Mouse (Mus musculus) MEL (cell line): Measurements from ENCODE around the gene Iqschfp. TPM values are rescaled to one million over a fixed set of nuclear protein-coding genes. Genes with fewer than 3 reads are reported as not detected.

ENCODE experiments used
- DNase-seq: peaks from one replicate; pipeline ENCODE4 v3.0.0; 2011; ENCODE audit warnings: low read depth, low spot score
- H3K27ac ChIP-seq: 2 replicates; pipeline ENCODE4 v1.5.1; 2012; ENCODE audit warnings: low read depth, mild to moderate bottlenecking, control low read depth, low read length, moderate library complexity; ENCODE audit not compliant: control insufficient read depth
- H3K27me3 ChIP-seq, 2 experiments: fragments of 150-350 bp in 1 of 2; sonication (generic) in 1 of 2; 2 replicates each; pipeline ENCODE4 v1.6.1; 2012; ENCODE audit warnings: low read length in 2 of 2, mild to moderate bottlenecking in 2 of 2, improper control_type of control experiment in 1 of 2, moderate library complexity in 1 of 2; ENCODE audit not compliant: insufficient read depth in 2 of 2, control insufficient read depth in 1 of 2
- H3K36me3 ChIP-seq, 2 experiments: 2 replicates each; pipeline ENCODE4 v1.6.1; 2012 to 2014; ENCODE audit warnings: low read length in 2 of 2, improper control_type of control experiment in 1 of 2, inconsistent platforms in 1 of 2, mild to moderate bottlenecking in 1 of 2; ENCODE audit not compliant: insufficient read depth in 2 of 2, control insufficient read depth in 1 of 2
- H3K4me1 ChIP-seq, 2 experiments: fragments of 150-350 bp in 1 of 2; sonication (generic) in 1 of 2; 2 replicates each; pipeline ENCODE4 v1.6.1; 2012; ENCODE audit warnings: low read length in 2 of 2, improper control_type of control experiment in 1 of 2, mild to moderate bottlenecking in 1 of 2; ENCODE audit not compliant: insufficient read depth in 2 of 2, control insufficient read depth in 1 of 2
- H3K4me3 ChIP-seq, 2 experiments: fragments of 150-350 bp in 1 of 2; sonication (generic) in 1 of 2; 2 replicates each; pipeline ENCODE4 v1.5.1; 2012; ENCODE audit warnings: low read depth in 2 of 2, low read length in 2 of 2, mild to moderate bottlenecking in 2 of 2, moderate library complexity in 2 of 2, control low read depth in 1 of 2, improper control_type of control experiment in 1 of 2; ENCODE audit not compliant: control insufficient read depth in 1 of 2, insufficient read depth in 1 of 2
- H3K79me2 ChIP-seq: 2 replicates; pipeline ENCODE4 v1.6.1; 2012; ENCODE audit warnings: mild to moderate bottlenecking, low read length, moderate library complexity; ENCODE audit not compliant: control insufficient read depth, poor library complexity, insufficient read depth
- H3K9ac ChIP-seq: 2 replicates; pipeline ENCODE4 v1.6.1; 2012; ENCODE audit warnings: low read depth, mild to moderate bottlenecking, control low read depth, low read length, moderate library complexity; ENCODE audit not compliant: control insufficient read depth, poor library complexity, severe bottlenecking
- H3K9me3 ChIP-seq: fragments of 150-350 bp; sonication (generic); replicated peaks from 2 replicates; pipeline ENCODE4 v1.6.1; 2012; ENCODE audit warnings: mild to moderate bottlenecking, low read length, improper control_type of control experiment, moderate library complexity; ENCODE audit not compliant: insufficient read depth
- CHD1 ChIP-seq: IDR thresholded peaks from 2 replicates; pipeline ENCODE4 v1.6.1; 2012; ENCODE audit warnings: low read depth, mild to moderate bottlenecking, inconsistent platforms, low read length, improper control_type of control experiment
- CHD2 ChIP-seq: IDR thresholded peaks from 2 replicates; pipeline ENCODE4 v1.6.1; 2011; ENCODE audit warnings: low read length, improper control_type of control experiment
- EP300 ChIP-seq, 2 experiments: IDR thresholded peaks; 2 replicates each; pipeline ENCODE4 v1.6.1; 2011; ENCODE audit warnings: improper control_type of control experiment in 2 of 2, low read length in 2 of 2, low read depth in 1 of 2, mild to moderate bottlenecking in 1 of 2
- ETS1 ChIP-seq: IDR thresholded peaks from 2 replicates; pipeline ENCODE4 v1.6.1; 2012; ENCODE audit warnings: low read depth, mild to moderate bottlenecking, inconsistent platforms, low read length, improper control_type of control experiment, moderate library complexity
- GABPA ChIP-seq: IDR thresholded peaks from 2 replicates; pipeline ENCODE4 v1.6.1; 2012; ENCODE audit warnings: low read depth, mild to moderate bottlenecking, inconsistent platforms, low read length, improper control_type of control experiment, moderate library complexity
- GATA1 ChIP-seq: IDR thresholded peaks from 2 replicates; pipeline ENCODE4 v1.6.1; 2011; ENCODE audit warnings: low read depth, low read length, improper control_type of control experiment
- MAX ChIP-seq: IDR thresholded peaks from 2 replicates; pipeline ENCODE4 v1.6.1; 2011; ENCODE audit warnings: low read length, improper control_type of control experiment
- MYC ChIP-seq: IDR thresholded peaks from 2 replicates; pipeline ENCODE4 v1.6.1; 2011; ENCODE audit warnings: low read depth, mild to moderate bottlenecking, low read length, improper control_type of control experiment, moderate library complexity
- NRF1 ChIP-seq: IDR thresholded peaks from 2 replicates; pipeline ENCODE4 v1.6.1; 2014; ENCODE audit warnings: low read depth, mild to moderate bottlenecking, inconsistent platforms, low read length, improper control_type of control experiment, moderate library complexity; ENCODE audit not compliant: poor library complexity, insufficient read depth, severe bottlenecking
- POLR2A ChIP-seq, 2 experiments: IDR thresholded peaks; 2 replicates each; pipeline ENCODE4 v1.6.1; 2011 to 2012; ENCODE audit warnings: low read length in 2 of 2, mild to moderate bottlenecking in 2 of 2, control low read depth in 1 of 2, improper control_type of control experiment in 1 of 2, low read depth in 1 of 2, moderate library complexity in 1 of 2; ENCODE audit not compliant: control insufficient read depth in 1 of 2, insufficient read depth in 1 of 2, poor library complexity in 1 of 2
- POLR2AphosphoS2 ChIP-seq: IDR thresholded peaks from 2 replicates; pipeline ENCODE4 v1.6.1; 2011; ENCODE audit warnings: low read length, improper control_type of control experiment
- RCOR1 ChIP-seq: IDR thresholded peaks from 2 replicates; pipeline ENCODE4 v1.6.1; 2012; ENCODE audit warnings: low read depth, mild to moderate bottlenecking, inconsistent platforms, low read length, improper control_type of control experiment
- SMC3 ChIP-seq: IDR thresholded peaks from 2 replicates; pipeline ENCODE4 v1.6.1; 2011; ENCODE audit warnings: low read depth, low read length, improper control_type of control experiment
- TAL1 ChIP-seq: IDR thresholded peaks from 2 replicates; pipeline ENCODE4 v1.6.1; 2012; ENCODE audit warnings: mild to moderate bottlenecking, inconsistent platforms, low read length, moderate library complexity, mixed read lengths
- USF2 ChIP-seq, 2 experiments: IDR thresholded peaks; 2 replicates each; pipeline ENCODE4 v1.6.1; 2011 to 2012; ENCODE audit warnings: improper control_type of control experiment in 2 of 2, low read length in 2 of 2, borderline replicate concordance in 1 of 2, inconsistent platforms in 1 of 2, low read depth in 1 of 2, mild to moderate bottlenecking in 1 of 2; ENCODE audit not compliant: insufficient read depth in 1 of 2
- ZC3H11A ChIP-seq: IDR thresholded peaks from 2 replicates; pipeline ENCODE4 v1.6.1; 2012; ENCODE audit warnings: low read depth, mild to moderate bottlenecking, inconsistent platforms, low read length, improper control_type of control experiment
- polyA plus RNA-seq, 2 experiments: library from polyadenylated mRNA; stranded (reverse) in 1 of 2; unstranded in 1 of 2; fragments of >175 nt in 1 of 2; fragments of >200 nt in 1 of 2; gene quantifications; 2 replicates each; pipeline versions ENCODE4 v1.2.1 to v1.2.4; 2012; ENCODE audit warnings: low replicate concordance in 2 of 2, low read depth in 1 of 2; ENCODE audit not compliant: insufficient read length in 2 of 2, insufficient read depth in 1 of 2, missing spikeins in 1 of 2
- total RNA-seq: library from RNA; depleted of rRNA; stranded (reverse); fragments of 300-350 nt; gene quantifications from 2 replicates; pipeline ENCODE4 v1.2.3, GENCODE M21; 2012

The Iqschfp gene
- total and polyA plus RNA-seq, 3 experiments, result not detected

DNA sequence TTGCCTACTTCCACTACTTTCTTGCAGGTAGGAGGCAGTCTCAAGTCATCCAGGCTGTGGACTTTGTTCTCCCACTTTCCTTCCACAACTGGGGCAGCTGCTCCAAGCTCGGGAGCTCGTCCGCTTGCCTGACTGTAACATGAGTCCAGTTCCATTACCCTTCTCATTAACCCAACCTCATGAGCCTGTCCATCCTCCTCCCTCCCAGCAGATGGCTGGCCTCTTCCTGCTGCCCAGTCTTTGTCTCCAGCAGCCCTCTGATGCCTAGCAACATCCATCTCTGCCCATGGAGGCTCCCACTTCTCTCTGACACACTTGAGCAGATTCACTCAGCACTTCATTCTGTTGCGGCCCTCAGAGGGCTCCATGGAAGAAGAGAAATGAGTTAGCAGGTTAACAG, 377.2 kb downstream of the Iqschfp start:
- TF ChIP-seq RCOR1 (no peak), GABPA (no peak)
- no peak overlapping the region for H3K27ac ChIP-seq
- no peak for DNase-seq

DNA sequence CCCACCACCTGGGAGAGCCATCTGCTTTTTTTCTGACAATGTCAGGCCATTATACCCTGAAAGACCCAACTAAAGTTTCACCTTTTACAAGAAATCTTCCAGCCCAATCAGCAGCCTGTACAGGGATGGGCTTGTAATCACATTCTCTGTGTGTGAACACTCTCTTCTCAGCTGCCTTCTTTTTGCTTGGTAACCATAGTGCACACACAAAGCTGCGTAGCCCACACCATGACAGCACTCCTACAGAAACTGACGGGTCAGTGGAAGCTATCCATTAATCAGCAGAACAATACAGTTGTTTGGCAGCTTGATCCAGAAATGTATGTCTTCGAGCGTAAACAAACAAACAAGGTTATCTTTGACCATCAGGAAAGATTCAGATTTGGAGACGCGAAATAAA, 378.2 kb downstream of the Iqschfp start:
- H3K9ac ChIP-seq, result no peak overlapping the region
- TF ChIP-seq SMC3 (no peak), GATA1 (no peak), MAX (no peak), NRF1 (no peak), EP300 (IDR thresholded peaks at IDR 0.05; ENCODE audit: low read depth in 1 of 2, low read length in 2 of 2) (no peak), CHD2 (no peak), POLR2AphosphoS2 (no peak), CHD1 (no peak), ZC3H11A (no peak), POLR2A (IDR thresholded peaks at IDR 0.05; ENCODE audit: control insufficient read depth in 1 of 2, insufficient read depth in 1 of 2, low read depth in 1 of 2, low read length in 2 of 2, poor library complexity in 1 of 2) (no peak)

More for the DNA sequence above, 377.2 kb downstream of the Iqschfp start:
- no peak overlapping the region for H3K4me3 ChIP-seq
- H3K27me3 ChIP-seq, result no peaks in the 10 kb centered on the region
- no peaks in the 10 kb centered on the region for H3K79me2 ChIP-seq
- H3K36me3 ChIP-seq, result no peaks in the 10 kb centered on the region
- no peak overlapping the region for H3K9ac ChIP-seq
- H3K9me3 ChIP-seq, result no peaks in the 10 kb centered on the region
- H3K4me1 ChIP-seq, result no peaks in the 10 kb centered on the region

DNA sequence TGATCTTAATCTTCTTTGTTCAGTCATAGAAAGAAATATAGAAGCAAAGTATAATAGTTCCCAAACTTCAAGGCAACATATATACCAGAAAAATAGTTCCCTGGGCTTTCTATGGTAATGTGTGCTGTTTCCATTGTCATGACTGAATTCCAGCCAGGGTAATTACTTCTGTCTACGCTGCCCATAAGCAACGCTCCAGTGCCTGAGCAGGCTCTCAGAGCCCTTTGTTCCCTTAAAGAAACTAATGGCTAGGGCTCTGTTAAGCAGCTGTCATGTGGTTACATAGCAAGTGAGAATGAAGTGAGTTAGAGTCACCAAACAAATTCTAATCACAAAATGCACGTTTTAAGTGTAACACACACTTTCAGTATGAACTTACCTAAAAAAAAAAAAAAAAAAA, 379.4 kb downstream of the Iqschfp start:
- H3K9ac ChIP-seq, result no peak overlapping the region
- TF ChIP-seq USF2 (IDR thresholded peaks at IDR 0.05; ENCODE audit: borderline replicate concordance in 1 of 2, insufficient read depth in 1 of 2, low read depth in 1 of 2, low read length in 2 of 2) (no peak), ETS1 (no peak), CHD1 (no peak), TAL1 (no peak), MYC (no peak), MAX (no peak)
- no peak for DNase-seq
- no peaks in the 10 kb centered on the region for H3K4me1 ChIP-seq
- H3K79me2 ChIP-seq, result no peaks in the 10 kb centered on the region
- H3K9me3 ChIP-seq, result no peaks in the 10 kb centered on the region
- H3K4me3 ChIP-seq, result no peak overlapping the region
- H3K27ac ChIP-seq, result no peak overlapping the region
- H3K27me3 ChIP-seq, result no peaks in the 10 kb centered on the region
- no peaks in the 10 kb centered on the region for H3K36me3 ChIP-seq

More for the DNA sequence above, 378.2 kb downstream of the Iqschfp start:
- Histone ChIP-seq H3K79me2 (no peaks in the 10 kb centered on the region), H3K4me3 (no peak overlapping the region), H3K36me3 (no peaks in the 10 kb centered on the region), H3K27ac (no peak overlapping the region), H3K27me3 (no peaks in the 10 kb centered on the region), H3K9me3 (no peaks in the 10 kb centered on the region), H3K4me1 (no peaks in the 10 kb centered on the region)
- DNase-seq, result no peak
